Mouse (Mus musculus): ENCODE results near the gene Oxtr.
A peak's percentile ranks its signal among the peaks of the same experiment; 100 is the strongest.

Gene Oxtr

DNA sequence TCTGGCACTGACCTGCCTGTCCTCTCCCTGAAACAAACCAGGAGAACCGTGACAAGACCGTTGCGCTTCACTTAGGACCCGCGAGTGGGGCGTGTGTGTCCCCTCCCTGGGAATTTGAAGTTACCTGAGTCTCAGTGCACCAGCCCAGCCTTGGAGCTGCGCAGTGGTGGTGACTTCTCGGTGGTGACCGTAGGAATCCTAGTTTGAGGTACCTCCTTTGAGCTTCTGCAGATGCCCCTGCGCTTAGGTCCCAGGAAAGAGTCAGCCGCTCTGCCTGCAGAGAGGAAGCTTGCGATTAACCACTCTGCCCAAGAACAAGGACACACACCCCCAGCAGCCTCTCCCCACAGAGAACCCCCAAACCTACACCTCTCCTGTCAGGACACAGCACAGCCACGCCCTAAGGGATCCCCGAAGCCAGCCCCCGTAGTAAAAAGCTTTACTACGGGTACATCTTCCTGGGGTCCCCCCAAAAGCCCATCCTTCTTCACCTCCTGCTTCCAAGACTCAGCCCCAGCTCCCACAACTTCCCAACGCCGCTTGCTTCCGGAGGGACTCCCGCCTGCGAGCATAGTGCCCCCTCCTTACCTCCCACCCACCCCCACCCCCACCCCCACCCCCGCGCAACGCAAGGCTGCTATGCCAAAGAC is at the start of gene Oxtr:
Gene Oxtr (minus strand): TSS at position 34 of the 650 bp plus-strand sequence.
- DNase-seq: peak; percentile 14

DNA sequence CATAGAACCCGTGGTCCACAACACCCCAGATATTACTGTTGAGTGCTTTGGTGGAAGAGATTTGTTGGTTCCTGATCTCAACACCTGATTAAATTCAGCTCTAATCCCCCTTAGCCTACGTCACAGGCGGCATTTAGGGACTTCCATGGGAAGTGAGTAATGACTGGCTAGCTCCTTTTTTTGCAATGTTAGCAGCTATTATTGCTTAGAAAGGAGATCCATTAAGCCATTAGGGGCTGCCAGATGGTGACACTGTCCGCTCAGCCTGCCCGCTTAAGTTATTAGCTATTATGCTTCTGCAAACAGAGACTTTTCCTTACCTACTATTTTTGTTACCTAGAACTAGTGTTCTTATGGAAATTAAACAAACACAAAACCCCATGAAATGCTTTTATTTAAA is 35.7 kb upstream of the Oxtr start:
- no peak for DNase-seq

DNA sequence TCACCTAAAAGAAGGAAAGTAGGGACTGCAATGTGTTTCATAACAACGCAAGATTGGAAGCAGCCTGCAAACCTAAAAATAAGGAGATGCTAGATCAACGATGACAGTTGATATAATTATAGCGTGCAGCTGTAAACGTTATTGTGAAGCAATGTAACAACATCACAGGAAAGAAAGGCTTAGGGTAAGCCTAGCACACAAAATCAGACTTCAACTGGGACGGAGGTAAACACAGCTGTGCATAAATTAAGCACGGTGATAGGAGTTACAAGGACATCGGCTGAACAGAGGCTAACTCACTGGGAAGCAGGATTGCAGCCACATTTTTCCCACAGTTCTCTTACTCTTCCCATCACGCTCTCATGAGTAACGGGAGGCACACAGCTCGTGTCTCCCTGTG is 34.7 kb upstream of the Oxtr start:
- no peak for DNase-seq

- no peak for DNase-seq
Observed at GRCm38 (mm10) chr6:112517991-112518390, 28.2 kb upstream of the Oxtr start.

DNA sequence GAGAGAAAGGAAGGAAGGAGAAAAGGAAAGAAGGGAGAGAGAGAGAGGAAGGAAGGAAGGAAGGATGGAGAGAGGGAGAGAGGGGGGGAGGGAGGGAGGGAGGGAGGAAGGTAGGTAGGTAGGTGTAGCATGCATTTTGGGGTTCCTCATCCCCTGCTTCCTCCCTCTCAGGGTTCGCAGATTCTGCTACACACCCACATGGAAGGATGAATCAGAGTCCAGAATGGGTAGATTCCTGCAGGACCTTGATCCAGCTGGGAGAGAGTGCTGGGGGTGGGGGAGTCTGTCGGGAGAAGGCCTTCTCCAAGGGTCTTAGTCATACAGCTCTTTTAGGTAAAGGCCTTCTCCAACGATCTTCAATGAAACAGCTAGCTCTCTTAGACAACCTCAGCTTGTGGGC is 27.8 kb upstream of the Oxtr start:
- no peak for DNase-seq

- DNase-seq: no peak
Observed at GRCm38 (mm10) chr6:112516496-112516895, 26.8 kb upstream of the Oxtr start.

- DNase-seq: no peak
Observed at GRCm38 (mm10) chr6:112514591-112514990, 24.8 kb upstream of the Oxtr start.

DNA sequence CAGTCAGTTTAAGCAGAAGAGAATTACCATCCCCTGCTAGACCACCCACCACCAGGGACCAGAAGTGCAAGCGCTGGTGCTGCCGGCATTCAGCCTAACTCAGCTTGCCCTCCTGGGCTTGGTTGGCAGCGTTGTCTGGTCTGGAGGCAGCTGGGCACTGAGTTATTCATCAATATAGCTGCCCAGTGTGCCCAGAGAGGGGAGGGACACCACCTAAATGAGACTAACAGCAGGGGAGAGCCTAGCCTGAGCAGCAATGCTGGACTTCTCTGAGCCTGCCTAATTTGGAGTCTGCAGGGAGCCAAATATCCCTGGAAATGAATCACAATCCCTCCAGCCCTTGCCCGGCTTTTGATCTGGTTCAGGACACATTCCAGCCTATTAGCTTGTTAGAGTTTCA is 20.6 kb upstream of the Oxtr start:
- no peak for DNase-seq

- DNase-seq: no peak
Observed at GRCm38 (mm10) chr6:112509590-112510131, 19.9 kb upstream of the Oxtr start.

GRCm38 (mm10) chr6:112507617-112508016 is 17.9 kb upstream of the Oxtr start:
- DNase-seq: no peak

GRCm38 (mm10) chr6:112501156-112501555 is 11.4 kb upstream of the Oxtr start:
- peak; percentile 16 for DNase-seq

- no peak for DNase-seq
Observed at GRCm38 (mm10) chr6:112499456-112499855, 9.7 kb upstream of the Oxtr start.

GRCm38 (mm10) chr6:112498716-112499115 is 9.0 kb upstream of the Oxtr start:
- DNase-seq: no peak

GRCm38 (mm10) chr6:112497456-112497855 is 7.7 kb upstream of the Oxtr start:
- no peak for DNase-seq

GRCm38 (mm10) chr6:112496291-112497060 is 6.7 kb upstream of the Oxtr start:
- no peak for DNase-seq

- DNase-seq: no peak
Observed at GRCm38 (mm10) chr6:112495219-112495618, 5.5 kb upstream of the Oxtr start.

GRCm38 (mm10) chr6:112494620-112495081 is 4.9 kb upstream of the Oxtr start:
- no peak for DNase-seq

DNA sequence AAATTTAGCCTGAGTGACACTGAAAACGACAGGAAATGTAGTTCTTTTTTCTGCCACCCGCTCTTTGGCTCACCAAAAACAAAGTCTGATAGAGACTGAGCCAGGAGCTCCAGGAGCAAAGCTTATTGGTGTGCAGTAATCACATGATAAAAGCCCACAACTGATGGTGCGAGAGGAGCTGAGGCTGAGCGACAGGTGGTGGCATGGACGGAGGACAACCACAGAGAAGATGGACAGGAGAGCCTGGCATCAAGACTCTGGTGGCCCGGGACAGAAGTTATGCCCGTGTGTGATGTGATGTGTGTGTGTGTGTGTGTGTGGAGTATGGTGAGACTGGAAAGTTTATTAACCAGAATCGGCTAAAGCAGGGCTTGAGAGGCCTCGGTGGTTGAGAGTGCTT is 3.6 kb upstream of the Oxtr start:
- no peak for DNase-seq

GRCm38 (mm10) chr6:112492656-112493055 is 2.9 kb upstream of the Oxtr start:
- no peak for DNase-seq

DNA sequence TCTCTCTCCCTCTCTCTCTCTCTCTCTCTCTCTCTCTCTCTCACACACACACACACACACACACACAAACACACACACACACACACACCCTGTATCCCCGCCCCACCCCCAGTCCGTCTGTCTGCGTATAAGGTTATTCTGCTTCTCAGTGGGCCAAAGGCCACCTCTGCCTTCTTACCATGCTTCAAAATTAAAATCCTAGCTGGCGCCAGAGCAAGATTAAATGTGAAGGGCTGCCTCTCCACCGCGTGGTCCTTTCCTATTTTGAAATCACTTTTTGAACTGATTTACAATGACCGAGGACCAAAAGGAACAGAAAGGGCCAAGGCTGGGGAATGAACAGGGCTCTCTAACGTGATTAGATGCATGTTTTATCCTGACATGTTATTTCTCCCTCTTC is 1.8 kb upstream of the Oxtr start:
- no peak for DNase-seq

DNA sequence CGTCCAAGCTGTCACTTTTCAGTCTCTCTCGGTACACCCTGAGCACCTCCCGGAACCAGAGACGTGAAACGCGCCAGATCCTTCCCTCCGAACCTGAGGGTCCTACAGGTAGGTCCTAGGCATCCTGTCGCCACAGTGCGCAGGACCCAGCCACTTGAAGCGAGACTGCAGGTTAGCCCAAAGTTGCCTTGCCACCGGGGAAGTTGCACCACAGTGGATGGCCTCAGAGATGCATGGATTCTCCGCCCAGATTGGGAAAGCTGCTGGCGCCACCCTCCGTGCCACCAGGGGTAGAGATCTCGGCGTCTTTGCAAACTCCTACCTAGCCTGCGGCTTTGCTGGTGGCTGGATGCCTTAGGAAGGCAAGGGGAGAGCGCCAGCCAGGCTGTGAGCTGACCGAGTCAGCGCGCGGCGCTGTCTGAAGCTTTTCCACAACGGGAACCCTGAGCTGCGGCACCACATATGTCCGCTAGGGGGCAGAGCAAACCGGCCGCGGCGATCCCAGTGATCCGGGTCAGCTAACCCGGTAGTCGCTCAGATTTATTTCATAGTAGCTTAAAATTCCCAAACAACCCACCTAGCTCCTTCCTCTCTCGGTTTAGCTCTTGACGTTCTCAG is 991 bp upstream of the Oxtr start:
- peak; percentile 87 for DNase-seq

GRCm38 (mm10) chr6:112489181-112489909 is 398 bp downstream of the Oxtr start:
- peak; percentile 44 for DNase-seq

GRCm38 (mm10) chr6:112488821-112489180 is 942 bp downstream of the Oxtr start:
- peak; percentile 8 for DNase-seq

All from right cerebral cortex, postnatal 4 days (tissue).